Mouse (Mus musculus) embryo, embryonic 9.5 days (tissue): ENCODE measurements around the gene Vhl.
A peak's percentile ranks its signal among the peaks of the same experiment; 100 is the strongest.

Experiments used
- DNase-seq: peaks from one replicate; pipeline ENCODE4 v3.0.0-alpha.2; 2017; ENCODE audit errors: extremely low spot score

Gene Vhl

GRCm38 (mm10) chr6:113623941-113624751 is at the start of gene Vhl:
Gene Vhl, plus strand, starts transcription at chr6:113623959.
- DNase-seq = peak; percentile 88

GRCm38 (mm10) chr6:113576044-113576443 is 47.7 kb upstream of the Vhl start:
- no peak for DNase-seq

DNA sequence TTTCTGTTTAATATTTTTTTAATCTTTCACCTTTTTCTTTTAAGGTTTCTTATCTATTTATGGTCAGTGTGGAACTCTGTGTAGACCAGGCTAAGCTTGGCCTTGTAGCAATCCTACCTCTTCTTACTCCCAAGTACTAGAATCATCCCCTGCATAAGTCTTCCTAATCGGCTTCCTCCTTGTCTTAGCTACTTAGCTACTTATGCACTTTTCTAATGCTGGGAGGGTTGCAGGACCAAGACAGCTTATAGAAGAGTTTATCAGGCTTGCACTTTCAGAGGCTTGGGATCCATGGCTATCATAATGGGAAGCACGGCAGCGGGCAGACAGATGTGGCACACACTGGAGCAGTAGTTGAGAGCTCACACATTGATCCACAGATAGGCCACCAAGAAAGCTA is 44.5 kb upstream of the Vhl start:
- DNase-seq = no peak

DNA sequence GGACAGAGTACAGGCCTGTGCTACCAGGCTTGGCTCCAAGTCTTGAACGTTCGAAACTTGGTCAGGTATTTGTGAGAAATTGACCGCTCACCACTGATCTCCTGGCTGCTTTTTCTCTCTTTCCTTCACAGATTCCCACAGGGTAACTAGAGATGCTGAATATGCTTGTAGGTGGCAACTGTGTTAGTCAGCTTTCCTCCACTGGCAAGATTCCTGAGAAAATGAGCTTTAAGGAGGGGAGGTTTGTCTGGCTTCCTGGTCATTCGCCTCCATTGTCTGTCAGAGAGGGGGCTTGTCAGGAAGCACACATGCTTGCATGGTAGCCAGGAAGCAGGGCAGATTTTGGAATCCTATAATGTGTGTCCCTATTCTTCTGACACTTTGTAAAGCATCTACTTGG is 40.7 kb upstream of the Vhl start:
- no peak for DNase-seq

- DNase-seq = no peak
Measured at GRCm38 (mm10) chr6:113585065-113585464, 38.7 kb upstream of the Vhl start.

DNA sequence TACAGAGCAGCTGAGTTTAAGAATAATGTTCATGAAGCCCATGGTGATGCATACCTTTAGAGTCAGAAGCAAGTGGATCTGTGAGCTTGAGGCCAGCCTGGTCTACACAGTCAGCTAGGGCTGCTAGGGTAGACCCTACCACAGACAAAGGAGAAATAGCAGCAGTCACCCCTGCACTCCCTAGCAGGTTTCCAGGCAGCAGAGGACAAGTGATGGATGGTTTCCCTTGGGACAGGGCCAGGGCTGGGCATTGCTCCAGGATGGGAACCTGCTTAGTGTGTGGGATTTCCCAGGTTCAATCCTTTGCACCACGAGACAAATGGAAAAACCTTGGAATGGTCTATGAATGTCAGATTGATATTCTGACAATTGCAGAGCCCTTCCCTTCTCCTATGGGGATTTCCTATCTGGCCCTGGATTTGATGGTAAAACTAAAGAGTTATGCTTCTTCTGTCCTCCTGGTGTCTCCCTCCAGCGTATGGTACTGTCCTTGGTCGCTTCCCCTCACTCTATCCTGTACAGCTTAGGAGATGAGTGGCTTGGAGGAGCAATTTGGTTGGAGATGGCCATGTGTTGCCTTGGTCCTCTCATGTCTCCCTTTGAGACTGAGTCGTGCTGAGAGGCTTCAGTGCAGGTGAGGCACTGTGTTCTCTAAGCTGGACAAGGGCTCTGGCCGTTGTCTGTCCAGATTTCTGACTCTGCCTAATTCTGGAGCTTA is 37.1 kb upstream of the Vhl start:
- no peak for DNase-seq

GRCm38 (mm10) chr6:113592637-113593036 is 31.1 kb upstream of the Vhl start:
- DNase-seq = no peak

GRCm38 (mm10) chr6:113597945-113598344 is 25.8 kb upstream of the Vhl start:
- no peak for DNase-seq

GRCm38 (mm10) chr6:113599833-113600232 is 23.9 kb upstream of the Vhl start:
- DNase-seq = no peak

DNA sequence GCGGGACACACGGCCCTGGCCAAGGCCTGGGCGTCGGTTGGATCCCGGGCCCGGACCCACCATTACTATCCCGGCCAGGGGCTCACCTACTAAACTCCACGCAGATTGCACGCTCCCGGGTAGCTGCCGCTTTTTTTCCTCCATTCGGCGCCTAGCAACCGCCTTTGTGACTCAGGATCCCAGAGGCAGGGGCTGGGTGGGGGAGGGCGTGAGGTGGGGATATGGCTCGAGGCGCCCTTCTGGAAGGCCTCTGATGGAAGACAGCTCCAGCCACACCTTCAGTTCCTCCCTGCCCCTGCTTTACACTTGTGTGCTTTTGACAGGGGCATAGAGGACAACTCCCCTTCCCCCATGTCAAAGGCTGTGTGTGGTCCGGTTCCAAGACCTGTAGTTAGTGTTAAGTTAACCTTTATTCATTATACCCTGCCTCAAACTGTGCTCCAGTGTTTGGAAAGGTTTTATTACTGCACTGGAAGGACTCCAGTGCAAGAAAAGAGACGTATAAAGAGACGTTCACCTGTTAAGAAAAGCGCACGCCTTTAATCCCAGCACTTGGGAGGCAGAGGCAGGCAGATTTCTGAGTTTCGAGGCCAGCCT is 23.1 kb upstream of the Vhl start, which contains the start of gene Fancd2os:
TSS of gene Fancd2os (minus strand) at position 173 of the 597 bp plus-strand sequence.
- peak; percentile 12 for DNase-seq

- DNase-seq = no peak
Measured at GRCm38 (mm10) chr6:113602821-113603220, 20.9 kb upstream of the Vhl start.

GRCm38 (mm10) chr6:113603993-113604392 is 19.8 kb upstream of the Vhl start:
- no peak for DNase-seq

- DNase-seq = peak; percentile 88
Measured at GRCm38 (mm10) chr6:113604432-113605223, 19.1 kb upstream of the Vhl start, which contains the start of gene Brk1. Gene Brk1, plus strand, starts transcription at chr6:113604772.

GRCm38 (mm10) chr6:113605224-113605545 is 18.6 kb upstream of the Vhl start:
- DNase-seq = no peak

DNA sequence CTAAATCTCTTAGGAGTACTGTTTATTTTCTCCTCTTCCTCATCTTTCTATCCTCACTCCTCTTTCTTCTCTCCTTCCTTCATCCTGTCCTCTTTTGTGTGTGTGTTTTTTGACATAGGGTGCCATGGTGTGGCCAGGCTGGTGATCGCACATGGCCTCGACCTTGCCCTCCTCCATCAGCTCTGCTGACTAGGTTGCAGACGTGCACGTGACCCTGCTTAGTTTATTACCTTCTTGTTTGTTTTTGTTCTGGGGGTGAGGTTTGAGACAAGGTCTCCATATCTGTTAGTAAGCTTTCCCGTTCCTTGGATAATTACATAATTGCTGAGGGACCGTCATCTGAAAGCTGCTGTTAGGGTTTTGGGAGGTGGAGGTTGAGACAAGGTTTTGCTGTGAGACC is 14.9 kb upstream of the Vhl start:
- no peak for DNase-seq

DNA sequence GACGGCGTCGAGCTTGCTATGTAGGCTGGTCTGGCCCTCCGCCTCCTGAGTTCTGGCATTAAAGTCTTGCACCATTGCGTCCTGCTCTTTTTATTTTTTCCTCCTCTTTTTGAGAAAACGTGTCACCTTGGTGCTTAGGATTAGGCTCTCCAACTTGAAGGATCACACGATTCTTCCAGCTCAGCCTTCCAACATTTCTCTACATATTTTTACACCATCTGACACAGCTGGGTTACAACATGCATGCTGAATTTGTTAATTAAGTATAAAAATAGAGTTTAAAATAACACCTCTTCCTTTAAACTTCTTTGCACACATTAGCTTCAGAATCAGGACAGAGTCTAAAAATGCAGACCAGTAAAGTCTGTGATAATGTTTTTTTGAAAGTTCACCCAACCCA is 14.5 kb upstream of the Vhl start:
- no peak for DNase-seq

DNA sequence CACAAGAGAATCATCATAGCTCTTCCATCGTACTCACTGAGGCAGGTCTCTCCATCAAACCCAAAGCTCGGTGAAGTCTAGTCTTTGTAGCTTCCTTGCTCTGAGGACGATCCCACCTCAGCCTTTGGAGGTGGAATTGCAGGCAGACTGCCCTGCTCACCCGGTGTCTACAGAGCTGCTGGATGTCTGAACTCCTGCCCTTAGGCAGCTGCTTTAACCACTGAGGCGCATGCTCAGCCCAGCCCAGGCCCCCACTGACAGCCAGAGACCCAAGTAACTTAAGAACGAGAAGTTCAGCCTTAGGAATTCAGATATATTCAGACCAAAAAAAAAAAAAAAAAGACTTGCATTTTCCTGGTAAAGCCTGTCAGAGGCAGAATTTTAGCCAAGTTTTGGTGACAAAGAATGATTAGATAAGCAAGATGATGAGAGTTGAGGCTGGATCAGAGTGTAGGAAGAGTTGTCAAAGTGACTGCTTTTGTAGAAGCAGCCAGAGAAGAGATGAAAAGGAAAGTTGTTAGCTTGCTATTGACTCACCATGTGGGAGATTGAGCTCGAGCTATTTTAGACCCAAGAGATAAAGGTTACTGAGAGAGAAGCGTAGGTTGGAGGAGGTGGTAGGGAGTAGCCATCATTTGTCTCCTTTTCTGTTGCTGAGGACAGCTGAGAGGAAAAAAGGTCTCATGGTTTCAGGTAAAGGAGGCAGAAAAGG is 11.3 kb upstream of the Vhl start:
- no peak for DNase-seq

DNA sequence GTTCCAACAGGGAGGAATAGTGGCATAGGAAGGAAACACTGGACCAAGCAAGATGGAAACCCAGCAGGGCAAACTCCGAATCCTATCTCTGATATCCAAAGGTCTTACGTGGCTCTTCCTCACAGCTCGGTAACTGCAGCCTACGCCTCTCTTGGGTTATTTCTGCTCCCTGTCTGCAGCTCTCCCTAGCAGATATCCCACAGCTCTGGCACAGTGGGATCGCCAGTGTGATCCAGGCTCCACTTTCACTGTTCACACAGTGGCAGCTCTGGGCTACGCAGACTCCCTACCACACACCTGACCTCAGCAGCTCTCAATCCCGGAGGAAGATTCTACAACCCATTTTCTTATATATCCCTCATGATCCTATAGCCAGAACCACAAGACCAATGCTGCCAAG is 9.6 kb upstream of the Vhl start:
- DNase-seq = no peak

GRCm38 (mm10) chr6:113614997-113615396 is 8.8 kb upstream of the Vhl start:
- DNase-seq = no peak

- DNase-seq = no peak
Measured at GRCm38 (mm10) chr6:113615489-113615888, 8.3 kb upstream of the Vhl start.

GRCm38 (mm10) chr6:113623386-113623785 is 373 bp upstream of the Vhl start:
- no peak for DNase-seq
